25 mouse cellular contexts compared by ENCODE assay signal in the genomic region with DNA sequence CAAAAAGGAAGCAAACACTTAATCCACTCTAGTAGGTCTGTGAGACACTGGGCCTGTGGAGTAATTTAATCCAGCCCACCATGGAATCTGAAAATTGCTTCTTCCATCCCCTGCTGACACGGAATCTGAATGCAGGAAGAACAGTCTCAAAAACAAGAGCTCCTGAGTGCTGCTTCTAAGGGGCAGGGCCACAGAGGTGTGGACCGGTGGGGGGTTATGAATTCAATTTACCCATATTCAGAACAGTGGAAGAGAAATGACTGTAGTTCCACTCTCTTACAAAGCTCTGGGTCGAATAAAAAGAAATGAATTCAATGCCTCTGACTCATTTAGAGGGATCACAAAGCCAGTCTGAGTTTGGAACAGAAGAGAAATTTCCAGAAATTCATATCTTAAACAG.
"Had no signal": no experiment of that assay in that cellular context is flagged by ENCODE, and none has a peak within 500 bp of the region (broad histone marks: within the 10 kb centered on the region; RNA-seq: fewer than 3 reads in every experiment).

No protein-coding gene starts in this region.

- H3K4me2 ChIP-seq: heart, embryonic 11.5 days; heart, embryonic 13.5 days; heart, embryonic 15.5 days; hindbrain, embryonic 13.5 days; hindbrain, embryonic 15.5 days; limb, embryonic 13.5 days; limb, embryonic 15.5 days; liver, embryonic 12.5 days had no signal

- H3K4me1 ChIP-seq: heart, embryonic 13.5 days; heart, embryonic 15.5 days; hindbrain, embryonic 13.5 days; hindbrain, embryonic 15.5 days; limb, embryonic 13.5 days; limb, embryonic 15.5 days; liver, embryonic 12.5 days had no signal

- H3K4me3 ChIP-seq: heart, adult 2 months; heart, embryonic 13.5 days; heart, embryonic 15.5 days; hindbrain, embryonic 13.5 days; hindbrain, embryonic 15.5 days; layer of hippocampus, adult 2 months; left cerebral cortex, adult 2 months; limb, embryonic 13.5 days; limb, embryonic 15.5 days; liver, embryonic 12.5 days had no signal

- H3K9ac ChIP-seq: heart, embryonic 13.5 days; heart, embryonic 15.5 days; hindbrain, embryonic 13.5 days; hindbrain, embryonic 15.5 days; limb, embryonic 13.5 days; limb, embryonic 15.5 days; liver, embryonic 12.5 days; liver, embryonic 14.5 days had no signal

- DNase-seq: gastrocnemius, postnatal 14 days; gastrocnemius, postnatal 36 days; heart, adult 11 months; heart, adult 2 months; heart, postnatal 14 days; heart, postnatal 36 days; kidney, adult 11 months; kidney, adult 8-10 months; kidney, postnatal 10 days; kidney, postnatal 25 days; kidney, postnatal 4 days; left cerebral cortex, postnatal 4 days had no signal

- H3K27ac ChIP-seq: heart, adult 2 months; heart, embryonic 13.5 days; heart, embryonic 15.5 days; hindbrain, embryonic 13.5 days; hindbrain, embryonic 15.5 days; hindbrain, postnatal 0 days; layer of hippocampus, adult 2 months; left cerebral cortex, adult 2 months; limb, embryonic 13.5 days; limb, embryonic 15.5 days; liver, embryonic 12.5 days; liver, embryonic 14.5 days had no signal

- H3K9me3 ChIP-seq: heart, embryonic 13.5 days; heart, embryonic 15.5 days; hindbrain, embryonic 13.5 days; hindbrain, embryonic 15.5 days; limb, embryonic 13.5 days; limb, embryonic 15.5 days; liver, embryonic 12.5 days had no signal

- ATAC-seq: hindbrain, postnatal 0 days; intestine, embryonic 16.5 days; liver, embryonic 12.5 days had no signal

- H3K27me3 ChIP-seq: heart, embryonic 13.5 days; heart, embryonic 15.5 days; hindbrain, embryonic 13.5 days; hindbrain, embryonic 15.5 days; limb, embryonic 13.5 days; limb, embryonic 15.5 days; liver, embryonic 12.5 days had no signal

- H3K36me3 ChIP-seq: heart, embryonic 13.5 days; heart, embryonic 15.5 days; hindbrain, embryonic 13.5 days; hindbrain, embryonic 15.5 days; limb, embryonic 13.5 days; limb, embryonic 15.5 days; liver, embryonic 12.5 days had no signal
